Mouse (Mus musculus) cortical plate, adult 2 months (tissue): ENCODE results near the gene Entr1.

Experiments used
- CTCF ChIP-seq: fragments of 200-500 bp; IDR thresholded peaks from 2 replicates; pipeline ENCODE4 v1.5.1; 2011; ENCODE audit warnings: mild to moderate bottlenecking, control low read depth, low read length; ENCODE audit not compliant: insufficient read depth; ENCODE audit errors: extremely low read depth
- POLR2A ChIP-seq: fragments of 200-500 bp; IDR thresholded peaks from 2 replicates; pipeline ENCODE4 v1.6.1; 2011; ENCODE audit warnings: mild to moderate bottlenecking, low read length, control low read depth; ENCODE audit not compliant: insufficient read depth; ENCODE audit errors: extremely low read depth

GRCm38 (mm10) chr2:26417066-26417465, 27.9 kb upstream of the Entr1 start:
- TF ChIP-seq POLR2A, result no peak
- TF ChIP-seq CTCF, result no peak
